Mouse (Mus musculus) olfactory bulb, adult 2 months (tissue): ENCODE results near the gene Armc2.

Experiments
- CTCF ChIP-seq: fragments of 200-500 bp; IDR thresholded peaks from 2 replicates; pipeline ENCODE4 v1.5.1; 2012; ENCODE audit warnings: low read depth, mild to moderate bottlenecking, low read length, moderate library complexity; ENCODE audit not compliant: insufficient read depth
- POLR2A ChIP-seq: fragments of 200-500 bp; IDR thresholded peaks from 2 replicates; pipeline ENCODE4 v1.6.1; 2012; ENCODE audit warnings: mild to moderate bottlenecking, low read depth, low read length, moderate library complexity; ENCODE audit not compliant: insufficient read depth

GRCm38 (mm10) chr10:41867956-41868355 lies 150.3 kb downstream of the Armc2 start:
- no peak for TF ChIP-seq CTCF
- TF ChIP-seq POLR2A, result no peak
